Comparison of ENCODE assay signal across 16 mouse cellular contexts in genomic region chr3:58267606-58268325, GRCm38 (mm10).
DNase-seq lines count a peak whose midpoint lies in the region; ATAC-seq and TF ChIP-seq lines count a peak whose summit lies in the region.
"Had no signal": no experiment of that assay in that cellular context is flagged by ENCODE, and none has a peak within 500 bp of the region (broad histone marks: within the 10 kb centered on the region; RNA-seq: fewer than 3 reads in every experiment).

No protein-coding gene starts in this region.

- ATAC-seq in liver, postnatal 0 days, result peak; percentile 73
- no peak for ATAC-seq in liver, embryonic 12.5 days
- ATAC-seq in forebrain, embryonic 16.5 days, result peak; percentile 83
- ATAC-seq: midbrain, embryonic 13.5 days had no signal

- TF ChIP-seq EP300 in liver, postnatal 0 days (IDR thresholded peaks at IDR 0.05; ENCODE audit: low read depth), result no peak

- intact Hi-C loops in gastrocnemius, adult 2 months (cut with DNase I), result no loop called here
- intact Hi-C loops in gastrocnemius, postnatal 36 days (cut with DNase I), result no loop called here
- intact Hi-C loops in left cerebral cortex, postnatal 4 days (cut with DNase I), result no loop called here

- H3K4me2 ChIP-seq in liver, postnatal 0 days (ENCODE audit: low read depth, low read length), result no peak overlapping the region
- no peak overlapping the region for H3K4me2 ChIP-seq in liver, embryonic 12.5 days
- H3K4me2 ChIP-seq in forebrain, embryonic 16.5 days (ENCODE audit: low read length), result no peak overlapping the region
- H3K4me2 ChIP-seq: kidney, embryonic 15.5 days; liver, embryonic 13.5 days; midbrain, embryonic 13.5 days had no signal

- H3K36me3 ChIP-seq in liver, postnatal 0 days (replicated peaks; ENCODE audit: insufficient read depth, low read length), result no peaks in the 10 kb centered on the region
- H3K36me3 ChIP-seq in liver, embryonic 12.5 days, result no peaks in the 10 kb centered on the region
- H3K36me3 ChIP-seq in forebrain, embryonic 16.5 days (ENCODE audit: control insufficient read depth, insufficient read depth), result no peaks in the 10 kb centered on the region
- H3K36me3 ChIP-seq: kidney, embryonic 15.5 days; liver, embryonic 13.5 days; midbrain, embryonic 13.5 days had no signal

- WGBS in liver, postnatal 0 days (ENCODE audit: insufficient replicate concordance), result 73% methylated on average over 14 of the region's 14 CpGs
- 70% methylated on average over 14 of the region's 14 CpGs for WGBS in liver, embryonic 12.5 days (ENCODE audit: insufficient replicate concordance)
- 72% methylated on average over 14 of the region's 14 CpGs for WGBS in forebrain, embryonic 16.5 days

- no peak for DNase-seq in gastrocnemius, adult 2 months
- no peak for DNase-seq in gastrocnemius, postnatal 36 days
- DNase-seq in liver, postnatal 0 days, result no peak
- DNase-seq in layer of hippocampus, postnatal 25 days (ENCODE audit: extremely low spot score in 1 of 2, low spot score in 1 of 2), result peak; percentile 6 to 9
- DNase-seq in left cerebral cortex, postnatal 4 days, result no peak
- no peak for DNase-seq in frontal cortex, adult 2 months (ENCODE audit: extremely low spot score in 1 of 2, low spot score in 1 of 2)
- DNase-seq: adrenal gland, adult 8-10 months; B cell, adult 2 months; cerebellum, postnatal 14 days; liver, embryonic 13.5 days; lung, postnatal 14 days; right cerebral cortex, adult 18-20 months had no signal

- TF ChIP-seq CTCF in gastrocnemius, adult 2 months (IDR thresholded peaks at IDR 0.05), result no peak
- TF ChIP-seq CTCF in liver, postnatal 0 days (IDR thresholded peaks at IDR 0.05; ENCODE audit: low read depth), result no peak

- H3K9me3 ChIP-seq in liver, postnatal 0 days (ENCODE audit: low read length), result no peaks in the 10 kb centered on the region
- no peaks in the 10 kb centered on the region for H3K9me3 ChIP-seq in liver, embryonic 12.5 days (replicated peaks)
- no peaks in the 10 kb centered on the region for H3K9me3 ChIP-seq in forebrain, embryonic 16.5 days (ENCODE audit: control insufficient read depth, low read length)
- H3K9me3 ChIP-seq: kidney, embryonic 15.5 days; liver, embryonic 13.5 days; midbrain, embryonic 13.5 days had no signal

- no peaks in the 10 kb centered on the region for H3K27me3 ChIP-seq in liver, postnatal 0 days (ENCODE audit: insufficient read depth, low read length)
- H3K27me3 ChIP-seq in liver, embryonic 12.5 days (replicated peaks), result no peaks in the 10 kb centered on the region
- H3K27me3 ChIP-seq in forebrain, embryonic 16.5 days (replicated peaks; ENCODE audit: control insufficient read depth, insufficient read depth, low read length), result no peaks in the 10 kb centered on the region
- H3K27me3 ChIP-seq: kidney, embryonic 15.5 days; liver, embryonic 13.5 days; midbrain, embryonic 13.5 days had no signal

- no peaks in the 10 kb centered on the region for H3K4me1 ChIP-seq in liver, postnatal 0 days (ENCODE audit: insufficient read depth)
- H3K4me1 ChIP-seq in liver, embryonic 12.5 days, result no peaks in the 10 kb centered on the region
- no peaks in the 10 kb centered on the region for H3K4me1 ChIP-seq in forebrain, embryonic 16.5 days (replicated peaks; ENCODE audit: control insufficient read depth, insufficient read depth, low read length)
- H3K4me1 ChIP-seq: kidney, embryonic 15.5 days; liver, embryonic 13.5 days; midbrain, embryonic 13.5 days had no signal

- no peak overlapping the region; the same call in 1 of the 2 replicates for H3K27ac ChIP-seq in gastrocnemius, adult 2 months
- H3K27ac ChIP-seq in liver, postnatal 0 days (ENCODE audit: low read depth), result no peak overlapping the region
- no peak overlapping the region for H3K27ac ChIP-seq in liver, embryonic 12.5 days
- no peak overlapping the region for H3K27ac ChIP-seq in forebrain, embryonic 16.5 days (ENCODE audit: low read length)
- H3K27ac ChIP-seq: kidney, embryonic 15.5 days; liver, embryonic 13.5 days; midbrain, embryonic 13.5 days had no signal

- H3K9ac ChIP-seq in liver, postnatal 0 days (replicated peaks), result no peak overlapping the region
- no peak overlapping the region for H3K9ac ChIP-seq in liver, embryonic 12.5 days
- no peak overlapping the region for H3K9ac ChIP-seq in forebrain, embryonic 16.5 days (replicated peaks; ENCODE audit: low read depth, low read length)
- H3K9ac ChIP-seq: kidney, embryonic 15.5 days; liver, embryonic 13.5 days; midbrain, embryonic 13.5 days had no signal

- peak overlapping the region; percentile 11; the same call in 1 of the 2 replicates for H3K4me3 ChIP-seq in gastrocnemius, adult 2 months
- no peak overlapping the region for H3K4me3 ChIP-seq in liver, postnatal 0 days (ENCODE audit: low read depth, low read length)
- H3K4me3 ChIP-seq in liver, embryonic 12.5 days, result no peak overlapping the region
- no peak overlapping the region for H3K4me3 ChIP-seq in forebrain, embryonic 16.5 days (replicated peaks; ENCODE audit: low read length)
- H3K4me3 ChIP-seq: kidney, embryonic 15.5 days; liver, embryonic 13.5 days; midbrain, embryonic 13.5 days had no signal

Comparison
In these comparisons a context has a peak if more than half of its experiments do, and no peak if none do; other contexts are left out.
1. DNase-seq: peak in layer of hippocampus, postnatal 25 days (2 of 2); none in gastrocnemius, adult 2 months (single experiment), gastrocnemius, postnatal 36 days (0 of 2), liver, postnatal 0 days (single experiment), left cerebral cortex, postnatal 4 days (single experiment) and frontal cortex, adult 2 months (0 of 2).